Mouse (Mus musculus): Measurements from ENCODE around the gene Dync2h1.

GRCm38 (mm10) chr9:6958311-6958710 lies 225.9 kb downstream of the Dync2h1 start:
- TF ChIP-seq CTCF (IDR thresholded peaks at IDR 0.05; ENCODE audit: low read depth) (no peak), EP300 (optimal IDR thresholded peaks at IDR 0.05) (no peak)
